Mouse (Mus musculus) midbrain, embryonic 15.5 days (tissue): ENCODE results near the gene Rufy4. TPM values are rescaled to one million over a fixed set of nuclear protein-coding genes. Genes with fewer than 3 reads are reported as not detected.

Experiments used
- ATAC-seq: fragments of 200-750 bp; cut with Nextera tagmentation; replicated peaks from 2 replicates; pipeline ENCODE4 v1.8.0; 2017; ENCODE audit warnings: moderate TSS enrichment
- H3K27ac ChIP-seq: fragments of 300-500 bp; sonication (generic); 2 replicates; pipeline ENCODE4 v1.5.1; 2015; ENCODE audit warnings: mild to moderate bottlenecking, inconsistent platforms
- H3K27me3 ChIP-seq: fragments of 300-500 bp; sonication (generic); replicated peaks from 2 replicates; pipeline ENCODE4 v1.6.1; 2015; ENCODE audit warnings: inconsistent platforms
- H3K36me3 ChIP-seq: fragments of 300-500 bp; sonication (generic); replicated peaks from 2 replicates; pipeline ENCODE4 v1.6.1; 2015; ENCODE audit warnings: inconsistent platforms
- H3K4me1 ChIP-seq: fragments of 300-500 bp; sonication (generic); 2 replicates; pipeline ENCODE4 v1.6.1; 2015; ENCODE audit warnings: inconsistent platforms
- H3K4me2 ChIP-seq: fragments of 300-500 bp; sonication (generic); 2 replicates; pipeline ENCODE4 v1.6.1; 2015; ENCODE audit warnings: inconsistent platforms, mild to moderate bottlenecking, moderate library complexity
- H3K4me3 ChIP-seq: fragments of 300-500 bp; sonication (generic); 2 replicates; pipeline ENCODE4 v1.5.1; 2015; ENCODE audit warnings: mild to moderate bottlenecking, inconsistent platforms
- H3K9ac ChIP-seq: fragments of 300-500 bp; sonication (generic); 2 replicates; pipeline ENCODE4 v1.6.1; 2015; ENCODE audit warnings: mild to moderate bottlenecking, inconsistent platforms
- H3K9me3 ChIP-seq: fragments of 300-500 bp; sonication (generic); 2 replicates; pipeline ENCODE4 v1.6.1; 2016; ENCODE audit warnings: inconsistent platforms
- WGBS: fragments of 180-500 bp; shearing (Covaris S2); methylation state at CpG from one replicate; pipeline ENCODE4 v1.1.7; 2015; ENCODE audit warnings: mixed read lengths; 5-methylcytosine and 5-hydroxymethylcytosine counted together
- polyA plus RNA-seq: library from polyadenylated mRNA; unstranded; fragments of >200 nt; fragmentation: Nextera tagmentation; extraction: Ambion mirVana; gene quantifications from 2 replicates; pipeline ENCODE4 v1.2.1, GENCODE M21; 2015

The Rufy4 gene
- polyA plus RNA-seq, 1 experiment from 2014 or later = 0.25 TPM

DNA sequence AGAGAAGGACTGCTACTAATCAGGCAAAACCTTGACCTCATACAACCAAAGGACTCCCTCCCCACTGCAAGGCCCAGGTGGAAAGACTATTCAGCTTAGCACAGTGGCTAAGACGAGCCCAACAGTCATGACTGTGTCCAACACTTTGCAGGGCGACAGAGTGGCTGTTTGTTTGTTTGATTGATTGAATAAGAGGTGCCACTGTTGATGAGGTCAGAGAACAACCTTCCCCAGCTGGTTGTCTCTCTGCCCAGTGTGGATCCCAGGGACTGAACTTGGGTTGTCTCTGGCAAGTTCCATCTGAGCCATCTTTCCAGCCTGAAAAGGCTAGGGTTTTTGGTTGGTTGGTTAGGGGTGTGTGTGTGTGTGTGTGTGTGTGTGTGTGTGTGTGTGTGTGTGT is 15.7 kb upstream of the Rufy4 start:
- H3K27ac ChIP-seq = no peak overlapping the region
- H3K4me1 ChIP-seq = peaks cover 18% of the 10 kb centered on the region
- no peak for ATAC-seq

GRCm38 (mm10) chr1:74110932-74111695 is 14.2 kb upstream of the Rufy4 start:
- 8% methylated on average over 8 of the region's 8 CpGs for WGBS
- H3K4me1 ChIP-seq = peaks cover 17% of the 10 kb centered on the region
- ATAC-seq = peak; percentile 79
- H3K36me3 ChIP-seq = no peaks in the 10 kb centered on the region
- H3K27ac ChIP-seq = peak overlapping the region; percentile 40
- no peak overlapping the region for H3K4me2 ChIP-seq
- H3K27me3 ChIP-seq = no peaks in the 10 kb centered on the region
- H3K9me3 ChIP-seq = no peaks in the 10 kb centered on the region
- H3K4me3 ChIP-seq = no peak overlapping the region
- no peak overlapping the region for H3K9ac ChIP-seq

More for the DNA sequence above, 15.7 kb upstream of the Rufy4 start:
- no peaks in the 10 kb centered on the region for H3K27me3 ChIP-seq
- H3K4me3 ChIP-seq = no peak overlapping the region
- no peak overlapping the region for H3K4me2 ChIP-seq
- H3K9me3 ChIP-seq = no peaks in the 10 kb centered on the region
- 56% methylated on average over 2 of the region's 2 CpGs for WGBS
- no peak overlapping the region for H3K9ac ChIP-seq
- H3K36me3 ChIP-seq = no peaks in the 10 kb centered on the region

DNA sequence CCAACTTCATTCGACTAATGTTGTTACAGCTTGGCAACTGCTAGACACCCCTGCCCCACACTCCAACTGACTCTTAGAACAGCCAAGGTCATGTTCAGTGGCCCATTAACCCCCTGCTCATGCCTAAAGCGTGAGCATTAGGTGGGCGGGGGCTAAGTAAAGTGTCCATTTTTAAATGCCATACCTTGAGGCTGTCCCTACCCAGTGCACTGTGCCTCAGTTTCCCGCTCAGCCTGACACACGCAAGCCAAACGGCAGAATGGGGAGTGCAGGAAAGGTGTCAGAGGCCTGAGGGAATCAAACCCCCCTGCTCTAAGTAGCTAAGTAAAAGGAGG is 13.7 kb upstream of the Rufy4 start:
- no peak overlapping the region for H3K4me2 ChIP-seq
- WGBS = 16% methylated on average over 6 of the region's 6 CpGs
- H3K27ac ChIP-seq = peak overlapping the region; percentile 26; the same call in 1 of the 2 replicates
- H3K27me3 ChIP-seq = no peaks in the 10 kb centered on the region
- peaks cover 17% of the 10 kb centered on the region for H3K4me1 ChIP-seq
- no peaks in the 10 kb centered on the region for H3K9me3 ChIP-seq
- no peak overlapping the region for H3K9ac ChIP-seq
- no peaks in the 10 kb centered on the region for H3K36me3 ChIP-seq
- no peak overlapping the region for H3K4me3 ChIP-seq
- no peak; the same call in 1 of the 2 replicates for ATAC-seq

- WGBS = 67% methylated on average over 3 of the region's 3 CpGs
- Histone ChIP-seq H3K4me1 (peaks cover 17% of the 10 kb centered on the region), H3K9me3 (no peaks in the 10 kb centered on the region), H3K4me2 (no peak overlapping the region), H3K27me3 (no peaks in the 10 kb centered on the region), H3K9ac (no peak overlapping the region), H3K4me3 (no peak overlapping the region), H3K36me3 (no peaks in the 10 kb centered on the region), H3K27ac (no peak overlapping the region)
- ATAC-seq = no peak
These were observed 12.3 kb upstream of the Rufy4 start for GRCm38 (mm10) chr1:74113071-74113470.

GRCm38 (mm10) chr1:74117876-74118275 is 7.5 kb upstream of the Rufy4 start:
- H3K36me3 ChIP-seq = no peaks in the 10 kb centered on the region
- no peak overlapping the region for H3K4me2 ChIP-seq
- peaks cover 7% of the 10 kb centered on the region for H3K4me1 ChIP-seq
- H3K9ac ChIP-seq = no peak overlapping the region
- 90% methylated on average over 6 of the region's 6 CpGs for WGBS
- no peak for ATAC-seq
- no peaks in the 10 kb centered on the region for H3K9me3 ChIP-seq
- peaks cover 5% of the 10 kb centered on the region for H3K27me3 ChIP-seq
- H3K4me3 ChIP-seq = no peak overlapping the region
- no peak overlapping the region for H3K27ac ChIP-seq

DNA sequence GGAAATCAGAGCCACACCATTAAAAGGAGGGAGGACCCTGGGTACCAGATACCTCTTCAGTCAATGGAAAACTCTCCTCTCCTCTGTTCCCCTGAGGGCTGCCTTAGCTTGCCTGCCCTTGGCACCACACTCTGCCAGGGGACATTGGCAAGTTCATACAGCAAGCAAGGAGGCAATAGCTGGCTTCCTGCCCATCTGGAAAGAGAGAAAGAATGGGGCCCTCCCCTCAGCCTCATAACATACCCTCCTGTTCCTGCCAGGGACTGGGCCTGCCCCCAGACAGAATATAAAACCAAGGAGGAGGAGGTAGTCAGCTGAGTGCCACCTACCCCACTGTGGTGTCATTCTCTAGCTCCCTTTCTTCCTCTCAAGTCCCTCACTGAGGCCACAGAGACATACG is 6.2 kb upstream of the Rufy4 start:
- Histone ChIP-seq H3K4me3 (no peak overlapping the region), H3K27me3 (peaks cover 17% of the 10 kb centered on the region), H3K36me3 (no peaks in the 10 kb centered on the region), H3K4me1 (peaks cover 9% of the 10 kb centered on the region), H3K9me3 (no peaks in the 10 kb centered on the region), H3K4me2 (no peak overlapping the region), H3K9ac (no peak overlapping the region), H3K27ac (no peak overlapping the region)
- no peak for ATAC-seq
- 70% methylated on average over 1 of the region's 1 CpGs for WGBS

- Histone ChIP-seq H3K4me3 (no peak overlapping the region), H3K9me3 (no peaks in the 10 kb centered on the region), H3K27me3 (peaks cover 28% of the 10 kb centered on the region), H3K9ac (no peak overlapping the region), H3K27ac (no peak overlapping the region), H3K4me1 (peaks cover 18% of the 10 kb centered on the region), H3K4me2 (no peak overlapping the region), H3K36me3 (no peaks in the 10 kb centered on the region)
- no peak for ATAC-seq
- WGBS = 83% methylated on average over 7 of the region's 7 CpGs
These were observed 4.2 kb upstream of the Rufy4 start for GRCm38 (mm10) chr1:74121138-74121537.

GRCm38 (mm10) chr1:74121821-74122576 is 3.3 kb upstream of the Rufy4 start:
- no peak overlapping the region for H3K9ac ChIP-seq
- H3K27me3 ChIP-seq = peaks cover 29% of the 10 kb centered on the region
- H3K4me3 ChIP-seq = no peak overlapping the region
- no peak overlapping the region for H3K4me2 ChIP-seq
- WGBS = 51% methylated on average over 9 of the region's 9 CpGs
- no peak overlapping the region for H3K27ac ChIP-seq
- H3K9me3 ChIP-seq = no peaks in the 10 kb centered on the region
- ATAC-seq = peak; percentile 37; the same call in 1 of the 2 replicates
- H3K36me3 ChIP-seq = no peaks in the 10 kb centered on the region
- H3K4me1 ChIP-seq = peaks cover 18% of the 10 kb centered on the region

DNA sequence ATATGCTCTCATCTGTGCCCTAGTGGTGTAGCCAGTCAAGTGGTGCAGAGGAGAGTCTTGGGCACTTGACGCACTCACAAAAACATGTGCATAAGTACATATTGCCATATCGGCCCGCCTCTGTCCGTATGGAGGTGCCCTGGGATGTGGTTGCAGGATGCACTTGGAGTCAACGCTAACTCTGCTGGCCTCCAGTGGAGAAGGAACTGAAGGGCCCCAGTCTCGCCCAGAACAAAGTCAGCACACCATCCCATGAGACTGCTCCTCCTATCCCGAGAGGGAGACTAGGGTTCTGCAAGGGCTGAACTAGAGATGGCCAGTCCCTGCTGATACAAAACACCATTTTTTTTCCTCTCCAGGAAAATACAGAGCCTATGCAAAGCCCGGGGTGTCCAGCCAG is 2.1 kb upstream of the Rufy4 start:
- no peak overlapping the region for H3K9ac ChIP-seq
- 0 out of 2 replicates have a peak overlapping the region, but pooled peaks have one; percentile 95 for H3K4me2 ChIP-seq
- H3K4me3 ChIP-seq = no peak overlapping the region
- H3K36me3 ChIP-seq = no peaks in the 10 kb centered on the region
- H3K27me3 ChIP-seq = peaks cover 29% of the 10 kb centered on the region
- no peaks in the 10 kb centered on the region for H3K9me3 ChIP-seq
- 61% methylated on average over 8 of the region's 8 CpGs for WGBS
- ATAC-seq = no peak
- no peak overlapping the region for H3K27ac ChIP-seq
- peaks cover 18% of the 10 kb centered on the region for H3K4me1 ChIP-seq

DNA sequence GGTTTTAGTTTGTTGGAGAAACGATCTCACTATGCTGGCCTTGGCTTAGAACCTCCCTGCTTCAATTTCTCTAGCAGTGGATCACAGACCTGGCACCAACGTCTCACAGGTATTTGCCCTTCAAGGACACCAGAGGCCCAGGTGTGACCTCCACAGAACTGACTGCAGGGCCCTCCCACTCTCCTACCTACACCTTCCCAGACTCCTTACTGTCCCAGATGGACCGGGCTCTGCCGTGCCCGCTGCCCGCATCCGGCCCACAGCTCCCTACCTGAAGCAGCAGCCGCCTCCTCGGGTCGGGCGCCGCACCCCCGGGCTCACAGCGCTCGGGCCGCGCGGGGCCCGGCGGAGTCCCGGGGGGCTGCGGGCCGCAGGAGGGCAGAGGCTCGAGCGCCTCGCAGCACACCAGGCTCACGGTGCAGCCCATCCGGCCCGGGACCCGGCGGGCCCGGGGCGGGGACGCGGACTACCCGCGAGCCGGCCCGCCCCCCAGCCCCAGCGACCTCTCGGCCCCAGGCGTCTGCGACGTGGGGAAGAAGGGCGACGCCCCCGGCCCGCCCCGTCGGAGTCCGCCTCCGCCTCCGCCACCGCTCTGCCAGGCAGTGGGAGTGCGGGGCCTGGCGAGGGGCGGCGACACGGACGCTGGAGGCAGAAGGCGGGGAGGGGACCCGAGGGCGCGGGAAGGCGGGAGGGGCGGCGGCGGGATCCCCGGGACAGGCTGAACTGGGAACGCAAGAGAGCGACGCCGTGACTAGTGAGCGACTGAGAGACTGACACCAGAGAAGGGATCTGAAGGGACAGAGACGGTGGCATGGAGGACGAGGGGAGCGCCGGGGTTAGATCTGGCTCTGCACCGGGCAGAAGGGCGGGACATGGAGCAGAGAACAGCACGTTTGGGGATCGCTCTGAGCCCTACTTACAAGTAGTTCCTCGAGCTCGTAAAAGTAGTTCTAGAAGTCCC is 1.0 kb upstream of the Rufy4 start, which contains the start of gene Tns1:
Tns1 (minus strand) TSS at position 429 of the 961 bp plus-strand sequence.
- ATAC-seq = peak; percentile 46

GRCm38 (mm10) chr1:74130883-74131659 is 5.7 kb downstream of the Rufy4 start:
- Histone ChIP-seq H3K36me3 (no peaks in the 10 kb centered on the region), H3K4me3 (no peak overlapping the region), H3K9me3 (no peaks in the 10 kb centered on the region), H3K4me2 (no peak overlapping the region), H3K9ac (no peak overlapping the region), H3K4me1 (no peaks in the 10 kb centered on the region), H3K27me3 (0 out of 2 replicates have a peak, but pooled peaks cover 1% of the 10 kb centered on the region), H3K27ac (no peak overlapping the region)
- 88% methylated on average over 8 of the region's 8 CpGs for WGBS
- no peak for ATAC-seq

More for the DNA sequence above, 1.0 kb upstream of the Rufy4 start, which contains the start of gene Tns1:
- Histone ChIP-seq H3K9ac (peak within 1 kb of the TSS; percentile 43), H3K27me3 (peaks cover 29% of the 10 kb centered on the region), H3K4me2 (peak within 1 kb of the TSS; percentile 95), H3K4me1 (peaks cover 18% of the 10 kb centered on the region), H3K36me3 (no peaks in the 10 kb centered on the region), H3K9me3 (no peaks in the 10 kb centered on the region), H3K4me3 (peak within 1 kb of the TSS; percentile 46), H3K27ac (no peak within 1 kb of the TSS)
- under 1% methylated on average over 84 of the region's 84 CpGs for WGBS
